Mouse (Mus musculus) v-Abl transformed pro-B cells (cell line): ENCODE results near the gene Ercc1.

ENCODE experiments used
- in situ Hi-C, 2 experiments: fragments of 400-800 bp; cut with MboI; formaldehyde crosslinking; loops; one replicate each; pipeline ENCODE4 v1.15.1; 2025; ENCODE audit not compliant: unreplicated experiment in 2 of 2

Ercc1 gene

DNA sequence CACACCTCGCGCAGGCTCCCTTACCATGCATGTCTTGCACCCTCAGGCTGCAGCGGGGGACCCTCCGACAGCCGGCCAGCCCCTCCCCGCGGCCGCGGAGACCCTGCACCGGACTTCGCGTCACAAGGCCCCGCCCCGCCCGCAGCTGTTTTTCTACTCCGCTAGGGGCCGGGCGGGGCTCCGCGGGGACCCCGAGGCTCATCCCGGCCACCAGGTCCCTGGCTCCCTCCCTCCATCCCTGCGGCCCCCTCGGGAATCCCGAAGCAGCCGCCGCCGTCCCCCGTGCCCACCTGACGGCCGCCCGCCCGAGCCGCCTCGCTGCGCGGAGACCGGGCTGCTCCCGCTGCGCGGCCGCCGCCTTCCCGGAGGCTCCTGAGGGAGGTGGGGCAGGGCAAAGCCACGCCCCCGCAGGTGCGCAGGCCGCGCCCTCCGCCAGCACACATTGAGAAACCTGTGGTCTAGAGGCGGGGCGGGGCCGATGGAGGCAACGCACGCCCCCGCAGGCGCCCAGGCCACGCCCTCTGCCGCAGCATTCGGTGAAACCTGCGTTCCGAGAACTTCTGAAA lies 59.2 kb downstream of the Ercc1 start, which contains the start of gene Klc3:
Gene Klc3, minus strand, starts transcription at position 374 of the 566 bp plus-strand sequence.
- in situ Hi-C loops, result loop anchor here (10.0 kb wide), 3 partner anchors 391 to 471 kb away; partner anchors contain the start of genes Cblc (in 1 of the 2) and Ceacam16 (in 1 of the 2)

DNA sequence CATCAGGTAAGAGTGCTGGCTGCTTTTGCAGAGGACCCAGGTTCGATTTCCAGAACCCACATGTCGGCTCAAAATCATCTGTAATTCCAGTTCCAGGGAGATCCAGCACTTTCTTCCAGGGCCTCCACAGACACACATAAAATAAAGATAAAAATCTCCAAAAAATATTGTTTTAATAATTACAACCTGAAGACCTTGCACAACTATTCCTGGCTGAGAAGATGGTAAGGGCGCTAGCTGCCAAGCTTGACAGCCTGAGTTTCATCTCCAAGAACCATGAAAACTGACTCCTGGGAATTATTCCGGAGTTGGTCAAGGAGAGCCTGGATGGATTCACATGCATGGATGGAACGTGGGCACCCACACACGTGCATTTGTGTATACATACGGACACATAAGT lies 59.9 kb downstream of the Ercc1 start, which contains the start of gene Ckm:
Gene Ckm, plus strand, starts transcription at position 301 of the 400 bp plus-strand sequence.
- in situ Hi-C loops, result loop anchor here (10.0 kb wide), 3 partner anchors 390 to 470 kb away; partner anchors contain the start of genes Cblc (in 1 of the 2) and Ceacam16 (in 1 of the 2)

DNA sequence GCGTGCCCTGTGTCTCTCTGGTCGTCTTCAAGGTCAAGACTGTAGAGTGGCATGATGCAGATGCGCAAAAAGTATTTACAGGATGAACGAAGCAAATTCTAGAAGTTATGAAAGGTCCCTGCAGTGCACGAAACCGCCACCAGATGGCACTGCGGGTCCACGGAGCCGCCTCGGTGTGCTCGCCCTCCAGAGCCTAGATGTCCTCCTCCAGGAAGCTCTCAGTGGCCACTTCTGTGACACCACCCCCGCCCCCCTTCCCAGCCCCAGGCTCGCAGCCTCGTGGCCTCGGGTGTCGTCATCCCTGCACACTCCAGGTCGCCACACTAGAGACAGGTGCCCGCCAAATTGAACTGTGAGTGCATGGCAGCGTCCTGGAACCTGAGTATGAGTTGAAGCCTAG lies 60.8 kb downstream of the Ercc1 start:
- in situ Hi-C loops, result loop anchor here (10.0 kb wide), 3 partner anchors 389 to 469 kb away; partner anchors contain the start of genes Cblc (in 1 of the 2) and Ceacam16 (in 1 of the 2)
